ENCODE assay signal across 30 mouse cellular contexts in genomic region chr11:95130668-95131252, GRCm38 (mm10). TPM values are rescaled to one million over a fixed set of nuclear protein-coding genes. Genes with fewer than 3 reads are reported as not detected.
DNase-seq lines count a peak whose midpoint lies in the region; ATAC-seq and TF ChIP-seq lines count a peak whose summit lies in the region.
"Had no signal": no experiment of that assay in that cellular context is flagged by ENCODE, and none has a peak within 500 bp of the region (broad histone marks: within the 10 kb centered on the region; RNA-seq: fewer than 3 reads in every experiment).

No protein-coding gene starts in this region.

- H3K4me2 ChIP-seq in kidney, postnatal 0 days (ENCODE audit: low read length), result no peak overlapping the region
- H3K4me2 ChIP-seq in kidney, embryonic 14.5 days (replicated peaks; ENCODE audit: low read depth, low read length), result no peak overlapping the region
- H3K4me2 ChIP-seq in lung, postnatal 0 days (replicated peaks; ENCODE audit: low read depth, low read length), result no peak overlapping the region
- no peak overlapping the region for H3K4me2 ChIP-seq in intestine, postnatal 0 days (replicated peaks; ENCODE audit: low read depth)
- H3K4me2 ChIP-seq: embryonic facial prominence, embryonic 15.5 days; forebrain, embryonic 12.5 days; hindbrain, embryonic 14.5 days; midbrain, embryonic 11.5 days had no signal

- no peaks in the 10 kb centered on the region for H3K27me3 ChIP-seq in kidney, postnatal 0 days (ENCODE audit: insufficient read depth, low read length)
- peaks cover 15% of the 10 kb centered on the region; the same call in 1 of the 2 replicates for H3K27me3 ChIP-seq in kidney, embryonic 14.5 days (ENCODE audit: control insufficient read depth, insufficient read depth, low read length)
- H3K27me3 ChIP-seq in lung, postnatal 0 days (replicated peaks; ENCODE audit: insufficient read depth, low read length), result peaks cover 4% of the 10 kb centered on the region; the same call in 1 of the 2 replicates
- H3K27me3 ChIP-seq in intestine, postnatal 0 days (replicated peaks; ENCODE audit: control insufficient read depth, insufficient read depth, low read length), result peaks cover 27% of the 10 kb centered on the region; the same call in 1 of the 2 replicates

- ATAC-seq in kidney, postnatal 0 days (replicated peaks; ENCODE audit: low FRiP score, low read depth), result peak; percentile 40; the same call in 1 of the 2 replicates
- ATAC-seq in kidney, embryonic 14.5 days (ENCODE audit: low FRiP score, low TSS enrichment), result no peak
- peak; percentile 58 for ATAC-seq in lung, postnatal 0 days
- ATAC-seq in intestine, postnatal 0 days, result peak; percentile 92
- ATAC-seq: midbrain, embryonic 16.5 days had no signal

- TF ChIP-seq EP300 in lung, postnatal 0 days (IDR thresholded peaks at IDR 0.05), result no peak

- no peak overlapping the region for H3K4me3 ChIP-seq in kidney, postnatal 0 days (replicated peaks; ENCODE audit: low read depth, low read length)
- no peak overlapping the region for H3K4me3 ChIP-seq in kidney, embryonic 14.5 days (ENCODE audit: low read length)
- H3K4me3 ChIP-seq in lung, postnatal 0 days (ENCODE audit: low read depth, low read length), result no peak overlapping the region
- no peak overlapping the region for H3K4me3 ChIP-seq in lung, adult 2 months (replicated peaks; ENCODE audit: extremely low read depth, low read depth, low read length)
- no peak overlapping the region for H3K4me3 ChIP-seq in intestine, postnatal 0 days (ENCODE audit: low read depth, low read length)
- H3K4me3 ChIP-seq: embryonic facial prominence, embryonic 15.5 days; forebrain, embryonic 12.5 days; heart, embryonic 10.5 days had no signal

- TF ChIP-seq POLR2A in lung, adult 2 months (IDR thresholded peaks at IDR 0.05; ENCODE audit: borderline replicate concordance, extremely low read depth, low read depth, low read length), result no peak

- H3K36me3 ChIP-seq in kidney, postnatal 0 days (ENCODE audit: insufficient read depth, low read length), result no peaks in the 10 kb centered on the region
- no peaks in the 10 kb centered on the region for H3K36me3 ChIP-seq in kidney, embryonic 14.5 days (ENCODE audit: control insufficient read depth, insufficient read depth, low read length)
- no peaks in the 10 kb centered on the region for H3K36me3 ChIP-seq in lung, postnatal 0 days (ENCODE audit: insufficient read depth, low read length)
- H3K36me3 ChIP-seq in intestine, postnatal 0 days (ENCODE audit: control insufficient read depth, insufficient read depth), result no peaks in the 10 kb centered on the region
- H3K36me3 ChIP-seq: embryonic facial prominence, embryonic 15.5 days; forebrain, embryonic 12.5 days; heart, embryonic 10.5 days had no signal

- no peaks in the 10 kb centered on the region for H3K9me3 ChIP-seq in kidney, postnatal 0 days (replicated peaks; ENCODE audit: low read length)
- no peaks in the 10 kb centered on the region for H3K9me3 ChIP-seq in kidney, embryonic 14.5 days (ENCODE audit: control insufficient read depth, low read length)
- no peaks in the 10 kb centered on the region for H3K9me3 ChIP-seq in lung, postnatal 0 days (ENCODE audit: low read length)
- H3K9me3 ChIP-seq in intestine, postnatal 0 days (ENCODE audit: control insufficient read depth), result no peaks in the 10 kb centered on the region
- H3K9me3 ChIP-seq: embryonic facial prominence, embryonic 15.5 days; forebrain, embryonic 12.5 days; heart, embryonic 10.5 days had no signal

- no peak for DNase-seq in kidney, postnatal 0 days (ENCODE audit: low spot score)
- no peak for DNase-seq in lung, postnatal 0 days (ENCODE audit: low spot score)
- DNase-seq in lung, adult 2 months, result no peak
- DNase-seq in urinary bladder, postnatal 10 days (ENCODE audit: low spot score), result no peak
- DNase-seq in kidney, adult 18-20 months, result no peak
- DNase-seq in layer of hippocampus, adult 9-11 months, result no peak
- DNase-seq: adrenal gland, postnatal 36 days; cerebellum, adult 2 months; cerebellum, postnatal 14 days; gastrocnemius, postnatal 14 days; heart, adult 11 months; heart, postnatal 4 days; kidney, adult 9 months; kidney, postnatal 36 days; layer of hippocampus, postnatal 36 days; left cerebral cortex, postnatal 4 days; liver; lung, postnatal 36 days; right cerebral cortex, adult 18-20 months; spleen, adult 18-20 months had no signal

- WGBS in kidney, postnatal 0 days, result 61% methylated on average over 17 of the region's 17 CpGs
- WGBS in kidney, embryonic 14.5 days, result 73% methylated on average over 17 of the region's 17 CpGs
- WGBS in lung, postnatal 0 days, result 51% methylated on average over 17 of the region's 17 CpGs
- WGBS in lung, adult 2 months, result 65% methylated on average over 17 of the region's 17 CpGs
- 32% methylated on average over 17 of the region's 17 CpGs for WGBS in intestine, postnatal 0 days

- no peaks in the 10 kb centered on the region; the same call in 1 of the 2 replicates for H3K4me1 ChIP-seq in kidney, postnatal 0 days (replicated peaks; ENCODE audit: insufficient read depth, low read length)
- H3K4me1 ChIP-seq in kidney, embryonic 14.5 days (ENCODE audit: control insufficient read depth, insufficient read depth, low read length), result peaks cover 8% of the 10 kb centered on the region; the same call in 1 of the 2 replicates
- H3K4me1 ChIP-seq in lung, postnatal 0 days (ENCODE audit: insufficient read depth, low read depth, low read length), result 0 out of 2 replicates have a peak, but pooled peaks cover 2% of the 10 kb centered on the region
- 0 out of 2 replicates have a peak, but pooled peaks cover 3% of the 10 kb centered on the region for H3K4me1 ChIP-seq in lung, adult 2 months (ENCODE audit: control insufficient read depth, insufficient read depth, low read length)
- H3K4me1 ChIP-seq in intestine, postnatal 0 days (replicated peaks; ENCODE audit: control insufficient read depth, insufficient read depth, low read length), result peaks cover 2% of the 10 kb centered on the region; the same call in 1 of the 2 replicates

- H3K27ac ChIP-seq in kidney, postnatal 0 days, result no peak overlapping the region
- no peak overlapping the region for H3K27ac ChIP-seq in kidney, embryonic 14.5 days (ENCODE audit: low read depth, low read length)
- no peak overlapping the region for H3K27ac ChIP-seq in lung, postnatal 0 days (ENCODE audit: low read length)
- H3K27ac ChIP-seq in intestine, postnatal 0 days (ENCODE audit: low read depth, low read length), result no peak overlapping the region
- H3K27ac ChIP-seq: embryonic facial prominence, embryonic 15.5 days; forebrain, embryonic 12.5 days; heart, embryonic 10.5 days; hindbrain, embryonic 14.5 days; liver, embryonic 14.5 days had no signal

- H3K9ac ChIP-seq in kidney, postnatal 0 days (ENCODE audit: low read depth, low read length), result no peak overlapping the region
- no peak overlapping the region for H3K9ac ChIP-seq in kidney, embryonic 14.5 days (ENCODE audit: low read depth, low read length)
- no peak overlapping the region for H3K9ac ChIP-seq in lung, postnatal 0 days (replicated peaks; ENCODE audit: low read depth)
- no peak overlapping the region for H3K9ac ChIP-seq in intestine, postnatal 0 days (ENCODE audit: low read depth, low read length)
- H3K9ac ChIP-seq: embryonic facial prominence, embryonic 15.5 days; forebrain, embryonic 12.5 days; hindbrain, embryonic 14.5 days; liver, embryonic 14.5 days had no signal

- no peak for TF ChIP-seq CTCF in kidney, postnatal 0 days (IDR thresholded peaks at IDR 0.05; ENCODE audit: low read depth)
- TF ChIP-seq CTCF in lung, postnatal 0 days (IDR thresholded peaks at IDR 0.05), result no peak
- TF ChIP-seq CTCF in lung, adult 2 months (IDR thresholded peaks at IDR 0.05; ENCODE audit: insufficient read depth, low read length), result no peak
- TF ChIP-seq CTCF in intestine, postnatal 0 days (IDR thresholded peaks at IDR 0.05; ENCODE audit: low read depth), result no peak

RNA-seq across cellular contexts. Expression of gene Dlx3, which starts 10.8 kb away (rescaled TPM):
- polyA plus RNA-seq in kidney, postnatal 0 days (2015; fragmentation: Nextera tagmentation; extraction: Ambion mirVana), result 0.45 and 0.62 TPM in 2 replicates
- polyA plus RNA-seq in kidney, embryonic 14.5 days (2014; fragmentation: Nextera tagmentation; extraction: Ambion mirVana), result 0.71 and 1.2 TPM in 2 replicates
- polyA plus RNA-seq in lung, postnatal 0 days (2015; fragmentation: Nextera tagmentation; extraction: Ambion mirVana), result 0.05 TPM in 1 of 2 replicates, not detected in the other
- 0.05 and 2.0 TPM in 2 replicates for polyA plus RNA-seq in lung, adult 2 months (2012; rRNA removed)
- 0.30 and 0.44 TPM in 2 replicates for polyA plus RNA-seq in intestine, postnatal 0 days (2015; fragmentation: Nextera tagmentation; extraction: Ambion mirVana)
- polyA plus RNA-seq: cortical plate, adult 2 months had no signal

RNA-seq across cellular contexts. Expression of gene Dlx4, which starts 15.3 kb away (rescaled TPM):
- not detected in 2 replicates for polyA plus RNA-seq in kidney, postnatal 0 days (2015; fragmentation: Nextera tagmentation; extraction: Ambion mirVana)
- not detected in 2 replicates for polyA plus RNA-seq in kidney, embryonic 14.5 days (2014; fragmentation: Nextera tagmentation; extraction: Ambion mirVana)
- polyA plus RNA-seq in lung, postnatal 0 days (2015; fragmentation: Nextera tagmentation; extraction: Ambion mirVana), result 0.55 and 0.79 TPM in 2 replicates
- polyA plus RNA-seq in lung, adult 2 months (2012; rRNA removed), result 0.20 and 0.50 TPM in 2 replicates
- not detected in 2 replicates for polyA plus RNA-seq in intestine, postnatal 0 days (2015; fragmentation: Nextera tagmentation; extraction: Ambion mirVana)
- polyA plus RNA-seq: hindbrain, embryonic 14.5 days; midbrain, embryonic 11.5 days had no signal

RNA-seq across cellular contexts. Expression of gene Itga3, which starts 54.2 kb away (rescaled TPM):
- polyA plus RNA-seq in kidney, postnatal 0 days (2015; fragmentation: Nextera tagmentation; extraction: Ambion mirVana), result 24.4 and 26.1 TPM in 2 replicates
- 13.9 and 20.9 TPM in 2 replicates for polyA plus RNA-seq in kidney, embryonic 14.5 days (2014; fragmentation: Nextera tagmentation; extraction: Ambion mirVana)
- polyA plus RNA-seq in lung, postnatal 0 days (2015; fragmentation: Nextera tagmentation; extraction: Ambion mirVana), result 44.3 and 63.1 TPM in 2 replicates
- 181 and 187 TPM in 2 replicates for polyA plus RNA-seq in lung, adult 2 months (2012; rRNA removed)
- polyA plus RNA-seq in intestine, postnatal 0 days (2015; fragmentation: Nextera tagmentation; extraction: Ambion mirVana), result 51.3 and 57.9 TPM in 2 replicates
